Mouse (Mus musculus) lung, adult 18-20 months (tissue): ENCODE results near the gene Ptgr1.

Experiments used
- DNase-seq, 2 experiments: peaks; one replicate each; pipeline ENCODE4 v3.0.0; 2022; ENCODE audit warnings: mixed read lengths in 2 of 2

The Ptgr1 gene

DNA sequence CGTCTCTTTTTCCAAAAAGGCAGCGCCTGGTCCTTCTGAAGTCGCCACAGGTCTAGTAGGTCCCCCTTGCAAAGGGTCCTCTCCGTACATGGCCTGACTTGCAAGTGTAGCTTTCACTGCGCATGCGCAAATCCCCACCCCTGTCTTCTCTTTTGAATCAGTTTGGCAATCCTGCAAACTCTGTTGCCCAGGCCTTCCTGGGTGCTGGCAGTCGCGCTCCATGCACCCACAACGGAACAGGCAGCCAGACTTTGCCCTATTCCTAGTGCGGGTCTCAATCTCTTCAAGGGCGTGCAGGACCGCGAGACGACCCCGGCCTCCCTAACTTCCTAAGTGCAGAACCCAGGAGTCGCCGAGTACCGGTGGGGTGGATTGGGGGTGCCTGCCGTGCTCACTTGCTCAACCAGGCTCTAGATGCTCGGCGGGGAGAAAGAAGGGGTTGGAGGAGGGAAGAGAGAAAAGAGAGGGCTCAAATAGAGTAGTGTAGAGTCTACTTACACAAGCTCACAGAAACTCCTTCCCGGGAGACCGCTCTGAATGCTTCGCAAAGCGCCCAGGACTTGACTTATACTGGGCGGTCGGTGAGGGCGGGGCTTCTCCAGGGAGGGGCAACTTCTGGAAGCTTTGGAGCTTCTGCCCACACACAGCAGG is at the start of gene Ptgr1:
Ptgr1 (minus strand) TSS at position 580 of the 651 bp plus-strand sequence.
- DNase-seq = peak; percentile 85 to 91

DNA sequence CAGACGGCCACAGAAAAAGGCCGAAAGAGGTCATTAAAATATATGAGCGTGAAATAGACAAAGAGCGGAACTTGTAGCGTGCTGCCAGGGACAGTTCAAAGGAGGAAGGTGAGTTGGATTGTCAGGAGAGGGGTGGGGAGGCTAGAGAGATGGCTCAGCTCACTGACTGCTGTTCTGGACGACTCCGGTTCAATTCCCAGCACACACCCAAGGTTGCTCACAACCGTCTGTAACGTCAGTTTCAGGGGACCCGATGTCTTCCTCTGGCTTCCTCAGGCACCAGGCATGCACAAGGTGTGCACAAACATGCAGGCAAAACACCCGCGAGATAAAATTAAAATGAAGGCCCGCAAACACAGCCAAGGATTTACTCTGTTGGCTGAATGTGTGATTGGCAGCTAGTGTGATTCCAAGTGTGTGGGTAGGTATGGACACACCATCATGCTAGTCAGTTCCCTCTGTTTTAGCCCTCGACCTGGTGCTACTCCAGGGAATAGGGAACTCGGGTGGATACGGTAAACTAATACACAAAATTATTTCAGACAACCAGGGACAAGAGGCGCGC is 48.9 kb upstream of the Ptgr1 start:
- no peak for DNase-seq

DNA sequence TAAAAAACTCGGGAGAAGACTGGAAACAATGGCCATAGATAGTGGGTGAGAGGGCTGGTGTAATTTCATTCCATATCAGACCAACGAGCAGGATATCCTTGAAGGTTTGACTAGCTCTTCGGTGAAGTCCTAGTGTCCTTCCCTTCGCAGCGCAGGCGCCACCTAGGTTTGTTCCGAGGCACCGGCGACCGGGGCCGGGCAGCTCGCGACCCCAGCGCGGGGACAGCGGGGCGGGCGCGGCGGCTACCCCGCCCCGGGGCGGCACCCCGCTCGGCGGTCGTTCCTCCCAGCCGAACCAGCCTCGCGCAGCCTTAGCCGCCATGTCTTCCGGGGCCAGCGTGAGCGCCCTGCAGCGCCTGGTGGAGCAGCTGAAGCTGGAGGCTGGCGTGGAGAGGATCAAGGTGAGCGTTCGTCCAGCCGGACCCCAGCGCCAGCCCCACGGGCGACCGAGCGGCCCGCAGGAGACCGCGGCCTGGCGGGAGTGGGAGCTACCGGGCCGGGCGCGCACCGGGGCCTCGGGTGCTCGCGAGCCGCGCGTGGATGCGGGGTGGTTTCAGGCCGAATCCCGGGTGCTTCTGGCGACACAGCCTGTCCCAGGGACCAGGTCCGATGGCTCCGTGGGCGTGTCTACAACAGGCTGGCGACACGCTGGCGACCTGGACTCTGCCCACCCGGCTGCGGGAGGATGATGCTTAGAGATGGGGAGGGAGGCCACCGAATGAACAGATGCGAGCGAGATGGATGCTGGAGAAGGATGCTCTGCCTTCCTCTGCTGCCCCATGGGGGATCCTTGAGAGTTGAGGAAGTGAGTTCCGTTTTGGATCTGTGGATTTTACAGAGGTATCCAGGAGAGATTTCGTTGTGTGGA is 48.2 kb upstream of the Ptgr1 start, which contains the start of gene Gng10:
Gng10 (plus strand) TSS at position 171 of the 868 bp plus-strand sequence.
- peak; percentile 53 to 61 for DNase-seq

DNA sequence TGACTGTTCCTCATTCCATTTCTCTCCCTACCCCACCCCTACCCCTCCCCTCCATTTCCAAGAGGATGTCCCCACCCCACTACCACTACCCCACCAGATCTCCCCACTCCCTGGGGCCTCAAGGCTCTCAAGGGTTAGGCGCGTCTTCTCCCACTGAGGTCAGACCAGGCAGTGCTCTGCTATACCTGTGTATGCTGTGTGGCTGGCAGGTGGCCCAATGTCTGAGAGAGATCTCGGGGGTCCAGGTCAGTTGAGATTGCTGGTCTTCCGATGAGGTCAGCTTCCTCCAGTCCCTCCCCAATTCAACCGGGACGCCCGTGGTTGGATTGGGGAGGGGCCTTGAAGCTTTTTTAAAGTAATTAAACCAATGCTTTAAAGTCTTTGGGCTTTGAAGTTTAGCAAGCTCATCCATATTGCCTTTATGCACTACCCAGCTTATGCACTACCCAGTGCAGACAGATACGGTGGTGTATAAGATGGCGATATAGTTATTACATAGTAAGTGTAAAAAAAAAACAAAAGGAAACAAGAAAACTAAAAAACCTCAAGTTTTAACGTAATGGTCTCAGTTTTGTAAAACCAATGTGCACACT is 47.5 kb upstream of the Ptgr1 start:
- peak in 1 of 2 experiments; percentile 11 for DNase-seq

DNA sequence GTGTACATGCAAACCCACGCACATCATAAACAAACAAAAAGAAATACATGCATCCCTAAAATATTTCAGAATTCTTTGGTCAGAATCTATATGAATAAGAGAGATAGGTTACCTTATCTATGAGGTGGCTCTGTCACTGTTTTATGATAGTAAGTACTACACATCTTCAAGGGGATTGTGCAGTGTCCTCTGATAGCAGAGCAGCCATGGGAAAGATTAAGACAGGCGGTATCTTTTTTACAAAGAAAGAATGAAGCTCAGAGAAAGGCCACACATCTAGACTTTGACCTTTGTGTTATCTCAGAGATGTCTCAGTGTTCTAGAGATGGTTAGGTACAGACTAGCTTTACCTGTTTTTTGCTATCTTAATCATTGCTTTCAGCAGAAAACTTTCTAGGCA is 30.0 kb upstream of the Ptgr1 start:
- no peak for DNase-seq

DNA sequence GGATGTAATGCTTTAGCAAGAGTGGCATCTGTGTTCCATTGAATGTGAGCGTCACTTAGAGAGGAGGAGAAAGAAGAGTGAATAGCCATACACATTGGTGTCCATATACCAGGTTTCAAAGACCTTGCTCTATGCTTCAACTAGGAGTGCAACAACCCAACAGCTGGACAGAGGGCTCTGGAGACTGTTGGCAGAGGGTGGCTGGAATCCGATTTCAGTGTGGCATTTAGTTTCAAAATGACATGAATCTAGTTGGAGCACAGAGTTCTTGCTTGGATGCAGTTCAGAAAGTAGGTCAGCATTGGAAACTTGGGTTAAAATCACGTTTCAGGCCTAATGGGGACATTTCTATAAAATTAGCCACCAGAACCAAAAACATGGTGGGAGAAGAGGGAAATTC is 28.3 kb upstream of the Ptgr1 start:
- DNase-seq = no peak

DNA sequence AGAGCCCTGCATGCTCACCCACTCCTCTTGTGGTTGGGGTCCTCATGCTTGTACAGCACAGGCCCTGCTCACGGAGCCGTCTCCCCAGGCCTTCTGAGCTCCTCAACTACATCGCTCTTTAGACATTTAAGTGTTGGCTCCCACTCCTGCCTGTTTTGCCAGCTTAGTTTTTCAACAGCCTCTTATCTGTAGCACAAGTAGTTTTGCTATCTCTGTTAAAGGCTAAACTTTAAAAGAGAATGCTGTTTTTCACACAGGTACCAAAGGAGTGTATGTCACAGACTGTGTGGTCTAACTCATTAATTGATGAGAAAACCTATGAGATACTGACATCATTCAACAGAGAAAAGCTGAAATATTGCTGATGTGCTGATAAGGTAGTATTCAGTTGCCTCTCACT is 24.5 kb upstream of the Ptgr1 start:
- no peak for DNase-seq

DNA sequence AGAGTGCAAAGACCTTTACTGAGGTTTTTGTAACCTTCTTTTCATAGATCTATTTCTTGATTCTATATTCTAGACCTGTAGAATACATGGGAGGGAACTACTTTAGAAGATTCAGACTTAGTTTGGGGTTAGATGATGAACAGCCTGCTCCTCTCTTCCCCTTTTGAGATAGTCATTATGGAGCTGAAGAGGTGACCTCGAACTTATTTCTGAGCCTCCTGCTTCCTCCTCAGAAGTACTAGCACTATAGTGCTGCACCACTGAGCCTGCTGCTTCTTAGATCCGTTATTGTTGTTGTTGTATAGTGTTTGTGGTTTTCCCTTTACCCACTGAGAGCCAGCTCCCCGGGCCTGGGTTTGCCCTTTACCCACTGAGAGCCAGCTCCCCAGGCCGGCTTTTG is 22.8 kb upstream of the Ptgr1 start:
- no peak for DNase-seq

DNA sequence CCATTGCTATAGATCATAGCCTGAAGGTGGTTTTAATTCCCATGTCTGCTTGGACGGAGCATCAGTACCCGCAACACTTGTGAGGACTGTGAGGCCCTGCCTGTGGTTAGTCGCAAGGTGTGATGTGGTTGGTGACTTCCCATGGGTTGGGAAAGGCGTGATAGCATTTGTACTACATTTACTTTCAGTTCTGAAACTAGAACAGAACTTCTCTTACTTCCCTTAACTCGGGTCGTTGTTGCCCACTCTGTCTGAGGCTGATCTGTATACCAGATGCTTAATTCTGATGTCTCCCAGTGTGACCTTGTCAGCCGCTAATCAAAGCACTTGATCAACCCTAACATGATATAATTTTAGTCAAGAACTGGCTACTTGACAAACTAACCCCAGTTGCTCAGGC is 22.3 kb upstream of the Ptgr1 start:
- DNase-seq = peak in 1 of 2 experiments; percentile 19

DNA sequence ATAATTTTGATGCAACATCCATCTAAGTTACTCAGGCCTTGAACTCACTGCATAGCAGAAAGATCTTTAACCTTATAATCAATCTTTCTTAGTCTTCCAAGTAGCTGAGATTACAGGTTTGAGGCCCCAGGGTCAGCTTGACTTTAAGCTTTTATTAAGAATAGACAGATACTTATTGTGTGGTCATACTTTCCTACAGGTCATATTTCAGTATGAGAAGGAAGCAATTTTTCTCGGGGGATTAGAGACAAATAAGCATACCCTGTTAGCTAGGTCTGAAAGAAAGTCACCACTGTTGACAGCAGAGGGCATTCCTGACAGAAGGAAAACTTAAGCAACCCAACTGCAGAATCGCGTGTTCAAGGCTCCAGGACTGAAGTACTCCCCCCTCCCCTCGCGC is 21.1 kb upstream of the Ptgr1 start:
- DNase-seq = no peak

DNA sequence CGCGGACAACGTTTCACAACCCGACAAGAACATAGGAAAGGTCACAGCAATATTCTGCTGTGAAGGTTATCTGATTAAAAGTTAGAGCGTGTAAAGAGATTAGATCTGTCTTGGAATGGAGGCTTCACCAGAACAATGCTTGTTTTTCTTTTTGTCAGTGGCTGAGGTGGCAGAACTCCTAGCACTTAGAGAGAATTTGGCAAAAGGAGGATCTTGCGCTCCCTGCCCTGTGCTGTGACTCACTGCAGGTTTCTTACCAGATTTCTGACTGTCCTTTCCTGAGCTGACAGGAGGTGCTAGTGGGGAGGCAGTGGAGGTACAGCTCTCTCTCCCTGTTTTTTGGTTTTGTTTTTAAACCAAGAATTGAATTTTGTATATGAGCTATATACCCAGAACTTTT is 20.1 kb upstream of the Ptgr1 start:
- no peak for DNase-seq

DNA sequence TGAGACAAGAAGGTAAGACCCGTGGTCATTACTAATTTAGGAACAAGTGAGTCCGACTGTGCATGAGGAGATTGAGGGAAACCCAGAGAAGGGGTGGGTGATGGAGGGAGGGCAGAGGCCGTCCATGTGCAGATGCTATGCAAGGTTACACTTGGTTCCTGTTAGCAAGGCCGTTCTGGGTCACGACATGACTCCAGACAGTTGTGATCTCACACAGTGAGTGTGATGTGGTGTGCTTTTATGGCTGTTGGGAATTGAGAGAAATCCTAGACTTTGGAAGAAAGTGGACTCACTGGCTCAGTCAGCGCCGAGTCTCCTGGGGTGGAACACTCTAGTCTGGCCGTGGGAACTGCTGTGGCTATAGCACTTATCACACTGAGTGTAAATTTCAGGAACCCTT is 19.3 kb upstream of the Ptgr1 start:
- no peak for DNase-seq

DNA sequence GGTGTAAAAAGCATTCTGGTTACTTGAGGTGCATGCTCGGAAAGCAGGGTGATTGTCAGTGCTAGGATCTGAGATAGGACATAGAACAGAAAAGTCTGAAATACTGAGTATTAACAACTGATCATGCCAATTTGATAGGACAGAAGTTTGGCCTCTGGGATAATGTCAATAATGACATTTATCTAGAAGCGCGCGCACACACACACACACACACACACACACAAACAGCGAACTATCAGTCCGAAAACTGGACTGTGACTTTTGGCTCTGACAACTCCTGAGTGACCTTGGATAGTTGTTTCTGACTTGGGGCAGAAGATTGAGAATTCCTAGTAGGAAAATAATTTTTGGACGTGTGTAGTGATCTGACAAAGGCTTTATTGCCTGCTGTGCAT is 16.9 kb upstream of the Ptgr1 start:
- no peak for DNase-seq

DNA sequence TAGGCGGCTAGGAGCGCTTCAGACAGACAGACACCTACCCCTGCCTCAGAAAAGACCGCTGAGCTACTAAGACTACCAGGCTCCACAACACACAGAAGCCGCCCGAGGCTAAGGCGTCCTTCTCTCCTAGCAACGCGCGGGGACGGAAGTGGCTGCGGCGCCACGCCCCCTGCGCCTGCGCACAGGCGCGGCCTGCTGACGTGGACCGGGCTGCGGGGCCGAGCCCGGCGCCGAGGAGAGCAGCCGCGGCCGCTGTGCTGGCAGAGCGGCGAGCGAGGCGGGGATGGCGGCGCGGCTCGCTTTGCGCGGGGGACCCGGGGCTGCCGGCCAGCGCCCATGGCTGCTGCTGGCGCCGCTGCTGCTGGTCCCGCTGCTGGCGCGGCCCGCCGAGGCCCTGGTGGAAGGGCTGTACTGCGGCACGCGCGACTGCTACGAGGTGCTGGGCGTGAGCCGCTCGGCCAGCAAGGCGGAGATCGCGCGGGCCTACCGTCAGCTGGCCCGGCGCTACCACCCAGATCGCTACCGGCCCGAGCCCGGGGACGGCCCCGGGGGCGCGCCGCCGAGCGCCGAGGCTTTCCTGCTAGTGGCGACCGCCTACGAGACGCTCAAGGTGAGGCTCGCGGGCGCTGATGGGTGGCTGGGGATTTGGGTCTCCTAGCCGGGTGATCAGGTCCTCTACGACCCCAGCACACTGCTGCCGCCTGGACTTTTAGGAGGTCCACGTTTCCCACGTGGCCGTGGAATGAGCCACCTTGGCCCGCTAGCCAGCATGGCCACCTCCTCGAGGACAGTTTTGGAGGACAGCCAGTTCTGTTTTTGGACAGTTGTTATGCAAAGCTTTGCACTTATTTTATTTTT is 16.3 kb upstream of the Ptgr1 start, which contains the start of gene Gm20503:
Gm20503 (plus strand) TSS at position 263 of the 858 bp plus-strand sequence.
- peak; percentile 92 to 94 for DNase-seq

DNA sequence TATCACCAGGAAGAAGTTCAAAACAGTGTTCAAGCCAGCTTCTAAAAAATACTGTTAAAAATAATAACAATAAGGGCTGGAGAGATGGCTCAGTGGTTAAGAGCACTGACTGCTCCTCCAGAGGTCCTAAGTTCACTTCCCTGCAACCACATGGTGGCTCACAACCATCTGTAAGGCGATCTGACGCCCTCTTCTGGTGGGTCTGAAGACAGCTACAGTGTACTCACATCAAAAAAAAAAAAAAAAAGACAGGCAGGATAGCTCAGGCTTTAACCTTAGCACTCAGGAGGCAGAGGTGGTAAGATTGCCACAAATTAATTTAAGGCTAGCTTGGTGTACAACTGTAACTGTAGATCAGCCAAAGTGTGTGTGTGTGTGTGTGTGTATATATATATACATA is 13.7 kb upstream of the Ptgr1 start:
- peak; percentile 32 to 60 for DNase-seq

DNA sequence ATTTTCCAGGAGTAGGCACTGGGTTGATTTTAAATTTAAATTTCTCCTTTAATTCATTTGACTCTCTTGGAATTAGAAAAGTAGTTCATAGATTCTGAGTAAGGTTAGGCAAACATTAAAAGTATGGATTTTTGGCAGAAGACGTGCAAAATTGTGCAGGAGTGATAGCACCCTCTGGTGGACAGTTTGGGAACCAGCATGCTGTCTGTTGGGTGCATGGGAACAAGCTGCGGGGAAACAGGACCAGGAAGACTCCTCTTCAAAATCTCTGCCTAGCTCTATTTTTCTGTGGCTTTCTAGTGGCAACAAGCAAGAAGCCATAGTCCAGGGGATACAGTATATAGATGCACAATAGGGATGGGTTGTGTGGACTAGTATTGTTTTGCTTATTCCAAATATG is 12.8 kb upstream of the Ptgr1 start:
- peak; percentile 71 to 73 for DNase-seq

DNA sequence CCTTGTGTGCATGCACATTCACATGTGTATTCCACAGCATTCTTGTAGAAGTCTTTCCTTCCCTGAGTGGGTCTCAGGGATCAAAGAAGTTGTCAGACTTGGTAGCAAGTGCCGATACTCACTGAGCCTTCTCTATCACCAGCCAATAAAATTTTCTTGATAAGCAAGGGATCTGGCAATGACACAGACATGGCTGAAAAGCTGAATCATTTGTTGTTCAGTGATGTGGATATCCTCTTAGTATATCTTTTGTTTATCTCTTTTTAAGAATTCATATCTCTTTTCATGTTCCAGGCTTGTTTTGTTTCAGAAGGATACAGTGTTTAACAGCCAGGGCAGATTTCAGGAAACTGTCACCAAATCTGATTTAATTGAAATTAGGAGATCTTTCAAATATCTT is 11.8 kb upstream of the Ptgr1 start:
- no peak for DNase-seq

DNA sequence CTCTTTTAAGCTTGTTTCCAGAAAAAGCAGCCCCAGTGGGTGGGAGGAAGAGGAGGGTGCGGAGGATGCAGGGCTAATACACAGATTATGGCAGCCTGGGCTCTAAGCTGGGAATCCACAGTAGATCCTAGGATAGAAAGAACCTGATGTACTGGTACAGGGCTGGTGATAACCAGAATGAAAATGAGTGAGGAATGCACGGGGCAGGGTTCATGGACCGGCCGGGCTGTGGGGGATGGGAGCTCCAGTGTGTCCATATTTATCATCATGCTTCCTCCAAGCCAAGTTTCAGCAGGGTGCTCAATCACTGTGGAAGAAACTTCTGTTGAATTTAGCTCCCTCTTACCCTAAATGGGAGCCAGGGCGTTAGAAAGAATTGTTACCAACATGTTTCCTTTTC is 10.2 kb upstream of the Ptgr1 start:
- DNase-seq = peak in 1 of 2 experiments; percentile 28

DNA sequence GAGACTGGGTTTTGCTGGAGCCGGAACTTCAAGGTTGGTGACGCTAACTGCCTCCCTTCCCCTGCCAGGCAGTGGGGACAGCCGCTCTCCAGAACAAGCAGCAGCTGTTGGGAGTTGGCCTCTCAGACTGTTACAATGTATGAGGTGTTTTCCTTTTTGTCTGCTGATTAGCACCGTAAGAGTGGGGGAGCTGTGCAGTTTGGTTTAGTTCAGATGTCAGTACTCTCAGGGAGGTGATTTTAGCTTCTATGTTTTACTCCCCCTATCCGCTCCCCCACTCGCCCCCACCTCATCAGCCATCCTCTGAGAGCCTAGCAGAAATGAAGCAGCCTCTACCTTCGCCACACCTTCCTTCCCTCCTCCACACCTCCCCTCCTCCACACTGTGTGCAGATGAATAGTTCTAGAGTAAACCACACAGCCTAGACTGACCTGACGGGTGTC is 8.4 kb upstream of the Ptgr1 start:
- no peak for DNase-seq

DNA sequence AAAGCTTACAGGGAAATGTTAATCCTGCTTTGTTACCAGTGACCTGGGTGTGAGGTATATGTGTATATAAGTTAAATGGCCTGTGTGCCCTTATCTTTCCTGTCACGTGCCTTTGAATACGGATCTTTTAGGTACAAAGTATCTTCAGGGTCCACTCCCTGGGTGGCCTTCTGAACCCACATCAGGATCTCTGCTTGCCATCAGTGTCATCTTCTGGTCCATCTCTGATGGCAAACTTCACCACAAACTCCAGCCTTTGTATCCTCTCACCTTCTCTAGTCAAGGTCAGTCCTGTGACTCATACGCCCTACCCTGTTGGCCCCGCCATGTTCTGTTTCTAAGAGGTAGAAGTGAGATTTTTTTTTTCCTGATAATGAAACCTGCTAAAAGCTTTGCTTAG is 7.8 kb upstream of the Ptgr1 start, which contains the start of gene Dnajc25:
Dnajc25 (plus strand) TSS at position 301 of the 400 bp plus-strand sequence.
- no peak for DNase-seq

DNA sequence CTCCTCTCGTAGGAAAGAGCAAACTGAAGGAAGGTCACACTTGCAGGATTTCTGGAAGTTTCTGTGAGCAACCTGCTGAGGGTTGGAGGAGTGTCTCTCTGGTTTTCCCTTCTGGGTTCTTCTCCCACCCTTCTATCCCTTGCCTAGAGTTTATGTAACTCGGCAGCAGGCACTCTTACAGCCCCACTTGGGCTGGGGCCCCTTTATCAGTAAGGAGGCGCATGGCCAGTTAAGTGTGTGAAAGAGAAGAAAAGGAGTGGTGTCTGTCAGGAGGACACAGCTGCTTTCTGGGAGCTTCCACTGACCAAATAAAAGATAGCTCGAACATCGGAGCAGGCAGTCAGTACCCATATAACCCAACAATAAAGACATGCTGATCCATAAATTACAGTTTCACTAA is 5.3 kb upstream of the Ptgr1 start:
- no peak for DNase-seq
